Mouse (Mus musculus): ENCODE results near the gene Gm11172. TPM values are rescaled to one million over a fixed set of nuclear protein-coding genes. Genes with fewer than 3 reads are reported as not detected.
"Not testable (repeated sequence)": the region's sequence is repeated elsewhere in the genome, so short reads cannot be mapped to it uniquely, and the experiment has no call there.

Gene Gm11172
- polyA plus RNA-seq, 1 experiment from 2014 or later: not detected

- Histone ChIP-seq H3K9me3 (ENCODE audit: low read depth, low read length) (no peaks in the 10 kb centered on the region), H3K27me3 (ENCODE audit: insufficient read depth, low read length) (no peaks in the 10 kb centered on the region), H3K9ac (peak overlapping the region; percentile 21), H3K4me3 (ENCODE audit: low read depth, low read length) (peak overlapping the region; percentile 17), H3K36me3 (ENCODE audit: insufficient read depth) (peaks cover 8% of the 10 kb centered on the region; the same call in 1 of the 2 replicates), H3K27ac (ENCODE audit: low read depth) (peak overlapping the region; percentile 65; the same call in 1 of the 2 replicates), H3K4me1 (ENCODE audit: insufficient read depth) (peaks cover 10% of the 10 kb centered on the region), H3K4me2 (peak overlapping the region; percentile 50)
- DNase-seq (peak; percentile 85), ATAC-seq (ENCODE audit: insufficient read depth) (peak; percentile 75)
- 7% methylated on average over 18 of the region's 18 CpGs for WGBS
- no peak for TF ChIP-seq CTCF (IDR thresholded peaks at IDR 0.05; ENCODE audit: low read depth)
Observed at GRCm38 (mm10) chr16:10843486-10844318, 31.0 kb downstream of the Gm11172 start.

- WGBS: 30% methylated on average over 6 of the region's 6 CpGs
- Histone ChIP-seq H3K27me3 (ENCODE audit: insufficient read depth, low read length) (no peaks in the 10 kb centered on the region), H3K27ac (ENCODE audit: low read depth) (peak overlapping the region; percentile 65; the same call in 1 of the 2 replicates), H3K36me3 (ENCODE audit: insufficient read depth) (peaks cover 8% of the 10 kb centered on the region; the same call in 1 of the 2 replicates), H3K4me1 (ENCODE audit: insufficient read depth) (peaks cover 15% of the 10 kb centered on the region), H3K9me3 (ENCODE audit: low read depth, low read length) (no peaks in the 10 kb centered on the region), H3K4me3 (ENCODE audit: low read depth, low read length) (no peak overlapping the region), H3K4me2 (peak overlapping the region; percentile 50), H3K9ac (no peak overlapping the region)
- no peak for TF ChIP-seq CTCF (IDR thresholded peaks at IDR 0.05; ENCODE audit: low read depth)
- DNase-seq (no peak), ATAC-seq (ENCODE audit: insufficient read depth) (peak; percentile 10; the same call in 1 of the 2 replicates)
Observed at GRCm38 (mm10) chr16:10844319-10844670, 31.6 kb downstream of the Gm11172 start.

- peaks cover 26% of the 10 kb centered on the region for H3K4me1 ChIP-seq (ENCODE audit: insufficient read depth)
- ATAC-seq (ENCODE audit: insufficient read depth) (no peak), DNase-seq (no peak)
- no peak for TF ChIP-seq CTCF (IDR thresholded peaks at IDR 0.05; ENCODE audit: low read depth)
- no peak overlapping the region for H3K4me3 ChIP-seq (ENCODE audit: low read depth, low read length)
- WGBS: 79% methylated on average over 6 of the region's 6 CpGs
- no peak overlapping the region for H3K4me2 ChIP-seq
- H3K27me3 ChIP-seq (ENCODE audit: insufficient read depth, low read length): no peaks in the 10 kb centered on the region
- H3K9ac ChIP-seq: no peak overlapping the region
- no peak overlapping the region for H3K27ac ChIP-seq (ENCODE audit: low read depth)
- peaks cover 4% of the 10 kb centered on the region; the same call in 1 of the 2 replicates for H3K36me3 ChIP-seq (ENCODE audit: insufficient read depth)
- H3K9me3 ChIP-seq (ENCODE audit: low read depth, low read length): no peaks in the 10 kb centered on the region
Observed at GRCm38 (mm10) chr16:10845952-10846351, 33.2 kb downstream of the Gm11172 start.

GRCm38 (mm10) chr16:10846503-10846902 lies 33.8 kb downstream of the Gm11172 start:
- 63% methylated on average over 4 of the region's 4 CpGs for WGBS
- H3K27ac ChIP-seq (ENCODE audit: low read depth): no peak overlapping the region
- H3K36me3 ChIP-seq (ENCODE audit: insufficient read depth): no peaks in the 10 kb centered on the region
- H3K9me3 ChIP-seq (ENCODE audit: low read depth, low read length): no peaks in the 10 kb centered on the region
- DNase-seq: peak; percentile 77
- no peak overlapping the region for H3K4me2 ChIP-seq
- peaks cover 26% of the 10 kb centered on the region for H3K4me1 ChIP-seq (ENCODE audit: insufficient read depth)
- H3K9ac ChIP-seq: no peak overlapping the region
- H3K27me3 ChIP-seq (ENCODE audit: insufficient read depth, low read length): no peaks in the 10 kb centered on the region
- TF ChIP-seq CTCF (IDR thresholded peaks at IDR 0.05; ENCODE audit: low read depth): peak; percentile 70
- ATAC-seq (ENCODE audit: insufficient read depth): no peak
- H3K4me3 ChIP-seq (ENCODE audit: low read depth, low read length): no peak overlapping the region

GRCm38 (mm10) chr16:10849965-10850861 lies 37.5 kb downstream of the Gm11172 start:
- H3K27me3 ChIP-seq (ENCODE audit: insufficient read depth, low read length): no peaks in the 10 kb centered on the region
- TF ChIP-seq CTCF (IDR thresholded peaks at IDR 0.05; ENCODE audit: low read depth): no peak
- ATAC-seq (ENCODE audit: insufficient read depth) (peak; percentile 50), DNase-seq (peak; percentile 80)
- H3K4me2 ChIP-seq: peak overlapping the region; percentile 23; the same call in 1 of the 2 replicates
- 37% methylated on average over 12 of the region's 12 CpGs for WGBS
- H3K9ac ChIP-seq: no peak overlapping the region
- H3K27ac ChIP-seq (ENCODE audit: low read depth): peak overlapping the region; percentile 80
- peaks cover 16% of the 10 kb centered on the region for H3K4me1 ChIP-seq (ENCODE audit: insufficient read depth)
- no peaks in the 10 kb centered on the region for H3K9me3 ChIP-seq (ENCODE audit: low read depth, low read length)
- H3K36me3 ChIP-seq (ENCODE audit: insufficient read depth): no peaks in the 10 kb centered on the region
- H3K4me3 ChIP-seq (ENCODE audit: low read depth, low read length): no peak overlapping the region

- no peaks in the 10 kb centered on the region for H3K36me3 ChIP-seq (ENCODE audit: insufficient read depth)
- peaks cover 16% of the 10 kb centered on the region for H3K4me1 ChIP-seq (ENCODE audit: insufficient read depth)
- no peaks in the 10 kb centered on the region for H3K27me3 ChIP-seq (ENCODE audit: insufficient read depth, low read length)
- H3K27ac ChIP-seq (ENCODE audit: low read depth): peak overlapping the region; percentile 80
- no peak overlapping the region for H3K4me2 ChIP-seq
- ATAC-seq (ENCODE audit: insufficient read depth) (peak; percentile 32; the same call in 1 of the 2 replicates), DNase-seq (no peak)
- no peak overlapping the region for H3K9ac ChIP-seq
- TF ChIP-seq CTCF (IDR thresholded peaks at IDR 0.05; ENCODE audit: low read depth): no peak
- 67% methylated on average over 4 of the region's 4 CpGs for WGBS
- H3K9me3 ChIP-seq (ENCODE audit: low read depth, low read length): no peaks in the 10 kb centered on the region
- no peak overlapping the region for H3K4me3 ChIP-seq (ENCODE audit: low read depth, low read length)
Observed at GRCm38 (mm10) chr16:10850905-10851304, 38.2 kb downstream of the Gm11172 start.

- not testable (repeated sequence) for H3K4me3 ChIP-seq (ENCODE audit: low read depth, low read length); H3K9ac ChIP-seq; H3K4me2 ChIP-seq; H3K27ac ChIP-seq (ENCODE audit: low read depth); H3K36me3 ChIP-seq (ENCODE audit: insufficient read depth); DNase-seq; H3K9me3 ChIP-seq (ENCODE audit: low read depth, low read length); ATAC-seq (ENCODE audit: insufficient read depth); H3K27me3 ChIP-seq (ENCODE audit: insufficient read depth, low read length)
- H3K4me1 ChIP-seq (ENCODE audit: insufficient read depth): peaks cover 16% of the 10 kb centered on the region
- WGBS: 87% methylated on average over 10 of the region's 10 CpGs
Observed at GRCm38 (mm10) chr16:10852216-10852615, 39.5 kb downstream of the Gm11172 start.
